Mouse (Mus musculus) brain, embryonic 14.5 days (tissue): ENCODE results near the gene Krt9.

Experiments used
- CTCF ChIP-seq: fragments of 200-500 bp; IDR thresholded peaks from 2 replicates; pipeline ENCODE4 v1.5.1; 2012; ENCODE audit warnings: inconsistent platforms, mild to moderate bottlenecking, moderate library complexity, borderline replicate concordance; ENCODE audit not compliant: insufficient read depth, insufficient read length; ENCODE audit errors: extremely low read depth
- POLR2A ChIP-seq: fragments of 200-500 bp; IDR thresholded peaks from 2 replicates; pipeline ENCODE4 v1.6.1; 2012; ENCODE audit warnings: mild to moderate bottlenecking, inconsistent platforms, borderline replicate concordance; ENCODE audit not compliant: poor library complexity, insufficient read depth, insufficient read length, severe bottlenecking; ENCODE audit errors: extremely low read depth

- TF ChIP-seq CTCF (no peak), POLR2A (no peak)
These were observed at the start of gene Krt9 for GRCm38 (mm10) chr11:100192992-100193391.
